Mouse (Mus musculus) adrenal gland, postnatal 36 days (tissue): ENCODE results near the gene Hmgn1. TPM values are rescaled to one million over a fixed set of nuclear protein-coding genes. Genes with fewer than 3 reads are reported as not detected.

Experiments
- total RNA-seq, 2 experiments: library from RNA; stranded (reverse); gene quantifications; 2 replicates each; pipeline ENCODE4 v1.2.3; 2021

Hmgn1 gene
- total RNA-seq, 2 experiments from 2014 or later: 231 to 239 TPM

Other genes starting within 250 kb of the Hmgn1 start
- 10 to 100 TPM; 30.0 to 38.4 TPM for gene Psmg1, start 136.8 kb downstream of the Hmgn1 start, total RNA-seq
- gene Brwd1, start 45.2 kb downstream of the Hmgn1 start, total RNA-seq: 10 to 100 TPM; 67.7 to 76.0 TPM
- gene Wrb, start 17.7 kb upstream of the Hmgn1 start, total RNA-seq: 10 to 100 TPM; 29.2 to 39.2 TPM
- gene Lca5l, start 64.5 kb upstream of the Hmgn1 start, total RNA-seq: 1 to 10 TPM; 1.3 to 1.5 TPM
- 10 to 100 TPM; 32.6 to 34.1 TPM for gene Sh3bgr, start 72.7 kb upstream of the Hmgn1 start, total RNA-seq
- gene B3galt5, start 108.1 kb upstream of the Hmgn1 start, total RNA-seq: under 1 TPM; 0.10 to 0.13 TPM